Mouse (Mus musculus) kidney, postnatal 0 days (tissue): ENCODE results near the gene Txnrd2. TPM values are rescaled to one million over a fixed set of nuclear protein-coding genes. Genes with fewer than 3 reads are reported as not detected.
A peak's percentile ranks its signal among the peaks of the same experiment; 100 is the strongest.

ENCODE experiments used
- ATAC-seq: fragments of 200-750 bp; cut with Nextera tagmentation; replicated peaks from 2 replicates; pipeline ENCODE4 v1.8.0; 2017; ENCODE audit warnings: low read depth, moderate number of reproducible peaks, moderate TSS enrichment, moderate library complexity; ENCODE audit not compliant: low FRiP score
- DNase-seq: peaks from one replicate; pipeline ENCODE4 v3.0.0-alpha.2; 2016; ENCODE audit warnings: low spot score
- H3K27ac ChIP-seq: fragments of 300-500 bp; sonication (generic); 2 replicates; pipeline ENCODE4 v1.5.1; 2014; ENCODE audit warnings: mild to moderate bottlenecking
- H3K27me3 ChIP-seq: fragments of 300-500 bp; sonication (generic); 2 replicates; pipeline ENCODE4 v1.6.1; 2014; ENCODE audit warnings: low read length, mixed read lengths; ENCODE audit not compliant: insufficient read depth
- H3K36me3 ChIP-seq: fragments of 300-500 bp; sonication (generic); 2 replicates; pipeline ENCODE4 v1.6.1; 2014; ENCODE audit warnings: low read length, mixed read lengths; ENCODE audit not compliant: insufficient read depth
- H3K4me1 ChIP-seq: fragments of 300-500 bp; sonication (generic); replicated peaks from 2 replicates; pipeline ENCODE4 v1.6.1; 2014; ENCODE audit warnings: antibody characterized with exemption, low read length, mixed read lengths; ENCODE audit not compliant: insufficient read depth
- H3K4me2 ChIP-seq: fragments of 300-500 bp; sonication (generic); 2 replicates; pipeline ENCODE4 v1.6.1; 2014; ENCODE audit warnings: mild to moderate bottlenecking, low read length, moderate library complexity, mixed read lengths
- H3K4me3 ChIP-seq: fragments of 300-500 bp; sonication (generic); replicated peaks from 2 replicates; pipeline ENCODE4 v1.5.1; 2014; ENCODE audit warnings: low read depth, low read length
- H3K9ac ChIP-seq: fragments of 300-500 bp; sonication (generic); 2 replicates; pipeline ENCODE4 v1.6.1; 2014; ENCODE audit warnings: low read depth, low read length
- H3K9me3 ChIP-seq: fragments of 300-500 bp; sonication (generic); replicated peaks from 2 replicates; pipeline ENCODE4 v1.6.1; 2016; ENCODE audit warnings: low read length, inconsistent platforms, mixed read lengths
- CTCF ChIP-seq: IDR thresholded peaks from 2 replicates; pipeline ENCODE4 v1.5.1; 2016; ENCODE audit warnings: antibody characterized with exemption, low read depth, mild to moderate bottlenecking, moderate library complexity
- WGBS: fragments of 180-500 bp; shearing (Covaris S2); extraction: QIAGEN DNeasy Blood & Tissue Kit; methylation state at CpG from one replicate; pipeline ENCODE4 v1.1.7; 2014; 5-methylcytosine and 5-hydroxymethylcytosine counted together
- polyA plus RNA-seq: library from polyadenylated mRNA; unstranded; fragments of >200 nt; fragmentation: Nextera tagmentation; extraction: Ambion mirVana; gene quantifications from 2 replicates; pipeline ENCODE4 v1.2.1, GENCODE M21; 2015

The Txnrd2 gene
- polyA plus RNA-seq, 1 experiment from 2014 or later: 30.6 TPM

- peak overlapping the region; percentile 64 for H3K4me3 ChIP-seq
- DNase-seq (peak; percentile 31), ATAC-seq (peak; percentile 26)
- peaks cover 5% of the 10 kb centered on the region; the same call in 1 of the 2 replicates for H3K4me1 ChIP-seq
- TF ChIP-seq CTCF: no peak
- H3K27me3 ChIP-seq: no peaks in the 10 kb centered on the region
- H3K4me2 ChIP-seq: peak overlapping the region; percentile 95
- peaks cover 8% of the 10 kb centered on the region; the same call in 1 of the 2 replicates for H3K36me3 ChIP-seq
- WGBS: 5% methylated on average over 6 of the region's 6 CpGs
- H3K9me3 ChIP-seq: no peaks in the 10 kb centered on the region
- peak overlapping the region; percentile 71 for H3K9ac ChIP-seq
- peak overlapping the region; percentile 82 for H3K27ac ChIP-seq
These were observed 71.8 kb downstream of the Txnrd2 start for GRCm38 (mm10) chr16:18497865-18498515.

DNA sequence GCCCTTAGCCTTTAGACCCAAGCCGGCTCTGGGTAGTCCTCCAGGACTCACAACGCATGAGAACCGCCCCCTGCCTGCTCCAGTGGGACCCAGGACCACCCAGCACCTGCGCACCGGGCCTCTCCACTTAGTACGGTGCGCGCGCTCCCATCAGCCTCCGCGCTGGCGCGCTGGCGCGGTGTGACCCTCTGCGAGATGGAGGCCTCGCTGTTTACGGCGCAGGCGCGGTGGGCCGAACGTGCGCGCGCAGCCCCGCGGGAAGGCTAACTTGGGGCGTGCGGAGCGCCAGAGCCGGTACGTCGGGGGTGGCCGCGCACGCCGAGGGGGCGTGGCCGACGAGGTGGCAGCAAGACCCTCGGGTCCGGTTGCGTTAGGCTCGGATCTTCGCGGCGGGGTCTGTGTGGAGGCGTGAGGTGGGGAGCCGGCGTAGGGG lies 72.4 kb downstream of the Txnrd2 start, which contains the start of the genes Gnb1l and Rtl10:
Gene Gnb1l (plus strand): TSS at position 156 of the 433 bp plus-strand sequence.
Gene Rtl10 (plus strand): TSS at position 344 of the 433 bp plus-strand sequence.
- WGBS: under 1% methylated on average over 51 of the region's 51 CpGs

DNA sequence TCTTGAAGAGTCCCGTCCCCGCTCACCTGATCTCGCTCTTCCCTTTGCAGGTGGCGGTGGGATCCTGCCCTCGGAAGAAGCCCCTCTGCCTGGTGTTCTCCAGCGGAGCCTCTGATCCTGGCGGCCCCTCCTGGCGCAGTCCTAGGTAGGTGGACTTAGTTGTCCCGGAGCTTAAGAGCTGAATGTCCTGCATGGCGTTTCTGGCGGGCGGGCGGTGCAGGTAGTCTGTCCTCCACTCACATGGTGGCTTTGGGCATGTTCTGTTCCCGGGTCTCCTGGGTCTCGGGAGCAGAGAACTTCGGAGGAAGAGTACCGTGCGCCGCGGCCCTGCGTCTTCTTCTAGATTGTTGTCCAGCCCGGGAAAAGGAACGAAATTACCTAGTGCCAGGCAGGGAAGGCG lies 72.8 kb downstream of the Txnrd2 start:
- H3K27ac ChIP-seq: peak overlapping the region; percentile 31; the same call in 1 of the 2 replicates
- peak overlapping the region; percentile 71 for H3K9ac ChIP-seq
- TF ChIP-seq CTCF: no peak
- peaks cover 5% of the 10 kb centered on the region; the same call in 1 of the 2 replicates for H3K4me1 ChIP-seq
- under 1% methylated on average over 24 of the region's 24 CpGs for WGBS
- DNase-seq (no peak), ATAC-seq (no peak; the same call in 1 of the 2 replicates)
- peak overlapping the region; percentile 95 for H3K4me2 ChIP-seq
- no peaks in the 10 kb centered on the region for H3K9me3 ChIP-seq
- peaks cover 8% of the 10 kb centered on the region; the same call in 1 of the 2 replicates for H3K36me3 ChIP-seq
- H3K27me3 ChIP-seq: no peaks in the 10 kb centered on the region
- H3K4me3 ChIP-seq: peak overlapping the region; percentile 64

More for the DNA sequence above, 72.4 kb downstream of the Txnrd2 start, which contains the start of the genes Gnb1l and Rtl10:
- Histone ChIP-seq H3K4me3 (peak within 1 kb of the TSS; percentile 64), H3K4me1 (peaks cover 5% of the 10 kb centered on the region; the same call in 1 of the 2 replicates), H3K36me3 (peaks cover 8% of the 10 kb centered on the region; the same call in 1 of the 2 replicates), H3K27me3 (no peaks in the 10 kb centered on the region), H3K9ac (peak within 1 kb of the TSS; percentile 71), H3K27ac (peak within 1 kb of the TSS; percentile 82), H3K9me3 (no peaks in the 10 kb centered on the region), H3K4me2 (peak within 1 kb of the TSS; percentile 95)
- no peak for TF ChIP-seq CTCF
- DNase-seq: peak; percentile 94
- ATAC-seq: peak; percentile 98

DNA sequence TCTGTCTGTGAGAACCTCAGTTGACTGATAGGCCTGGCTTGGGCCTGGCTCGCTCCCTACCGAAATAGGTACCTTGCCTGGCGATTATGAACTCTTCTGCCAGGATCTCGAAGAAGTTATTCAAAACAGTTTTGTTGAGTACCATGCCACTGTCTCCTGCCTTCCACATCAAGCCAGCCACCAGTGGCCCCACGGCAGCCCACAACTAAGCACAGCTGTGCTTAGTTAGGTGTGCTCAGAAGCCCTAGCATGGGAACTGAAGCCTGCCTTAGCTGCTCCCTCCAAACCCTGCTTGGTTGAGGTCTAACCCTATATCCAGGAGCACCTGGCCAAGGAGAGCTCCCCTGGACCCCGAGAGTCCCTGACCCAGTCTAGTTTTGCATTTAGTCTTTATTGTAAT lies 75.3 kb downstream of the Txnrd2 start:
- Histone ChIP-seq H3K4me1 (peaks cover 5% of the 10 kb centered on the region; the same call in 1 of the 2 replicates), H3K9ac (no peak overlapping the region), H3K9me3 (no peaks in the 10 kb centered on the region), H3K27me3 (no peaks in the 10 kb centered on the region), H3K4me3 (no peak overlapping the region), H3K36me3 (peaks cover 8% of the 10 kb centered on the region; the same call in 1 of the 2 replicates), H3K27ac (no peak overlapping the region), H3K4me2 (no peak overlapping the region)
- ATAC-seq (no peak), DNase-seq (no peak)
- 97% methylated on average over 6 of the region's 6 CpGs for WGBS
- TF ChIP-seq CTCF: no peak

- no peak for TF ChIP-seq CTCF
- Histone ChIP-seq H3K27ac (no peak overlapping the region), H3K36me3 (peaks cover 8% of the 10 kb centered on the region; the same call in 1 of the 2 replicates), H3K4me3 (no peak overlapping the region), H3K9ac (no peak overlapping the region), H3K9me3 (no peaks in the 10 kb centered on the region), H3K4me2 (no peak overlapping the region), H3K4me1 (peaks cover 5% of the 10 kb centered on the region; the same call in 1 of the 2 replicates), H3K27me3 (no peaks in the 10 kb centered on the region)
- no peak for DNase-seq
- 91% methylated on average over 14 of the region's 14 CpGs for WGBS
- ATAC-seq: no peak
These were observed 77.6 kb downstream of the Txnrd2 start for GRCm38 (mm10) chr16:18503566-18504342.

GRCm38 (mm10) chr16:18506524-18507199 lies 80.5 kb downstream of the Txnrd2 start:
- no peak overlapping the region for H3K9ac ChIP-seq
- no peak overlapping the region for H3K27ac ChIP-seq
- ATAC-seq (no peak), DNase-seq (no peak)
- H3K4me1 ChIP-seq: no peaks in the 10 kb centered on the region
- no peaks in the 10 kb centered on the region for H3K27me3 ChIP-seq
- no peak for TF ChIP-seq CTCF
- 93% methylated on average over 3 of the region's 3 CpGs for WGBS
- H3K4me3 ChIP-seq: no peak overlapping the region
- H3K4me2 ChIP-seq: no peak overlapping the region
- no peaks in the 10 kb centered on the region for H3K9me3 ChIP-seq
- 0 out of 2 replicates have a peak, but pooled peaks cover under 1% of the 10 kb centered on the region for H3K36me3 ChIP-seq
